Mouse (Mus musculus): ENCODE results near the gene Tmod2.
A peak's percentile ranks its signal among the peaks of the same experiment; 100 is the strongest.
"Not testable (repeated sequence)": the region's sequence is repeated elsewhere in the genome, so short reads cannot be mapped to it uniquely, and the experiment has no call there.

Tmod2 gene

GRCm38 (mm10) chr9:75610571-75611493, at the start of gene Tmod2:
TSS of gene Tmod2 (minus strand) at chr9:75611325.
- DNase-seq: peak; percentile 2 to 38

DNA sequence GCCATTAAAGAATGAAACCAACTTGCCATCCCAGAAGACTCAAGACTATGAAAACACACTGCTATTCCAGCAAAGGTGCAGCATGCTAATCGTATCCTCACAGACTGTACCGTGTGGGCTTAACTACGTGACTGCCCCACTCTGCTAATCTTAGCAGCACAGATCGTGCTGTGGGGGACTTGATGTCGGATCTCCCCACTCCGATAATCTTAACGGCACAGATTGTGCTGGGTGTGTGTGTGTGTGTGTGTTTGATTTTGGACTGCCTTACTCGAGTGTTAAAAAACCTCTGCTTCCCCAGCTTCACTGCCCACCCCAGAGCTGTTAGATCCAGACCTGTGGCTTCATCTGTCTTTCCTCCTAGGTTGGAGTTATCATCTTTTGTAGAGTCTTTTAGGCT, 49.8 kb upstream of the Tmod2 start:
- no peak for DNase-seq

- not testable (repeated sequence) for DNase-seq
These were observed 45.3 kb upstream of the Tmod2 start for GRCm38 (mm10) chr9:75656456-75656855.

DNA sequence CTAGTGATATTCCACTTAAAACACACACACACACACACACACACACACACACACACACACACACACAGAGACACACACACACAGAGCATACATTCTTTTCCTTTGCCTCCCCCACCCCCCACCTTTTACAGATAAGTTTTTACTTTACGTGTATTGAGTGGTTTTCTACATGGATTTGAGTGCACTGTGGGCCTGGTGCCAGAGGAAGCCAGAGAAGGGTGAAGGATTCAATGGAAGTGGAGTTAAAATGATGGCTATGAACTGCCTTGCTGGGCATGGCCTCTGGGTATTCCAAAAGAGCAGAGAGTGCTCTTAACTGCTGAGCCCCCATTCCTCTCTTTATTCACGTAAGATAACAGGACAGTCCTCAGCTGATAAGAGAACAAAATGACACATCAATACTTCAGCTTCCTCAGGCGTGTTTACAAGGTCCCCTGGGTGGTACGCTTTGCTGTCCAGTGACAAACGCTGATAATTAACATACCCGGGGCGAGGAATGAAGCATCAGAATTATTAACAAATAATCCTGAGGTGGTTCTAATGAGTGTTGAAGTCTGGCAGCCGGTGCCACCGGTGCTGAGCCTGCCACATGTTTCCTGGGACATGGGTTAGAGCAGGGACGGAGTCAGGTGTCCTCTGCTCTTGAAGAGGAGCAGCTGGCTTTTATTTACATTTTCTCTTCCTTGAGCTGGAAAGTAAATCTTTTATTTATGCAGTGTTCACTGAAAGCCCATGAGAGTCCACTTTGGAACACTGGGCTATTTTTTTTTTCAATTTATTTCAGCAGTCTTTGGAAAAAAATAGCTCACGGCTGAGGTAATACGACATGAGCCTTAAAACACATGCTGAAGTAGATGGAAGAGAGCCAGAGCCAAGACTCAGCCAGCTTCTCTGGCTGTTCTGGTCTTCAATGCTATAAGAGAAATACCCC, 43.1 kb upstream of the Tmod2 start:
- no peak for DNase-seq

GRCm38 (mm10) chr9:75645405-75645804, 34.3 kb upstream of the Tmod2 start:
- DNase-seq: no peak

GRCm38 (mm10) chr9:75634226-75634625, 23.1 kb upstream of the Tmod2 start:
- no peak for DNase-seq

- DNase-seq: no peak
These were observed 22.5 kb upstream of the Tmod2 start for GRCm38 (mm10) chr9:75633603-75634002.

- peak in 1 of 2 experiments; percentile 10 for DNase-seq
These were observed 21.8 kb upstream of the Tmod2 start for GRCm38 (mm10) chr9:75632902-75633301.

DNA sequence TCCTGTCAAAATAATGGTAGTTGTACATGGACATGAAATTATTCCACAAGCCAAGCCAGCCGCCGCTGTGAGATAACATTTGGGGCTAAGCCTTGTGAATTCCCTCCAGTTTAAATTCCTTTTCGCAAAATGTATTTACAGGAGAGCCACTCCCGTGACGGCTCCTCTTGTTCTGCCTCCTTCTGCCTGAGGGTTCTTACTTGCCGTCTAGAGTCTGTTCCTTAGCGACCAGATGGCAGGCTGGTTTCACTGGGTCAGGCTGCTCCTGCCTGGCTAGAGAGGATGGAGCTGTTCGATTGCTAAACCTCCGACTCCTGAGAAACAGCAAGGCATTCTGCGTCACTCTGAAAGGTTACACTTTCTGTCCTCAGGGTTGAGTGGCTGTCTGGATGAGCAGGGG, 21.0 kb upstream of the Tmod2 start:
- DNase-seq: no peak

DNA sequence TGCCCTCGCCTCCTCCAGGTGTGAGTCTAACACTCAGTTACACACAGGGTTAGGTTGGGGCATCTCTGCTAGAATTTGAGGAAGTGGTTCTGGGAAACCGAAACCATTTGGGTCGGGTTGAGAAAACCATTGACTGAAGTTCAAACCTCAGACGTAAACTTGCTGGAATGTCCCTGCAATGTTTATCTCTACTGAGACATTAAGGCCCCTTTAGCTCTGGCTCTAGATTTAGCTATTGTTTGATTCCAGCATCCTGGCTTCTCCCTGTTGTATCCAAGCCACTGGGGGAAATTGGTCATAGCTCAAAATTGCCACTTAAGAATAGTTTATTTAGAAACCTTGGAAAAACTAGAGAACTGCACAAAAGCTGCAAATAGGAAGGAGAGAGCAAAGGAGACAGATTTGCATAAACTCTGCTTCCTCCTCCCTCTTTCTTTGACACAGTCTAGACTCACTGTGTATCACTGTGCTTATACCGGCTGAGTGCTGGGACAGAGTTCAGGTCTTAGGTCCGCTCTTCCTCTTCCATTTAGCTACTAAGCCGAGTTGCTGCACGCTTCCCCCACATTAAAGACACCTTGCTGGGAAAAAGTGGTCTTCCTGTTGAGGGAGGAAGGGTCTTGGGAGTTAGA, 19.8 kb upstream of the Tmod2 start:
- DNase-seq: no peak

GRCm38 (mm10) chr9:75626308-75626604, 15.1 kb upstream of the Tmod2 start:
- DNase-seq: no peak

DNA sequence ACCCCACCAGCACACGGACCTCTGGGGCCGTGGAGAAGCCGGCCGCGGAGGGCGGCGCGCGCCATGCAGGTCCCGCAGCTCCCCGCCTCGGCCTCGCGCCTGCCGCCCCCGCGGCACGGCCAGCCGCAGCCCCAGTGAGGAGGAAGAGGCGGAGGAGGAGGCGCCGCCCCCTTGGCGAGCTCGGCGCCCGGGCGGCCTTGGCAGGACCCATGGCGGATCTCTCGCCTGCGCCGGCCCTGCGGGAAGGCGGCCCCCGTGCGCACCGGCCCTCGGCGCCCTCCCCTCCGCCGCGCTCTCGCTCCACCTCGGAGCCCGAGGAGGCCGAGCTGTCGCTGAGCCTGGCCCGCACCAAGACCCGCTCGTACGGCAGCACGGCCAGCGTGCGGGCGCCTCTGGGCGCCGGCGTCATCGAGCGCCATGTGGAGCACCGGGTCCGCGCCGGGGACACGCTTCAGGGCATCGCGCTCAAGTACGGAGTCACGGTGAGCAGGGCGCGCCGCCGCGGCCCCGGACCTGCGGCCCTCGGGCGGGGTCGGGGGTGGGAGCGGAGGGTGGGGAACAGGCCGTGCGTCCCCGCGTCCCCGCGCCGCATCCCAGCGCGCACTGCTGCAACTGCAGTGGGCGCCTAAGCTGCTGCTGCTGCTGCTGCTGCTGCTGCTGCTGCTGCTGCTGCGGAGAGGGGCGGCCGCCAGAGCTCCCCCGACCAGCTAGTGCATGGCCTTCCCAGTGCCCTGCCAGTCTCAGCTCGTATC, 14.6 kb upstream of the Tmod2 start, which contains the start of gene Lysmd2:
Lysmd2 (plus strand) TSS at position 186 of the 752 bp plus-strand sequence.
- DNase-seq: peak; percentile 35 to 67

DNA sequence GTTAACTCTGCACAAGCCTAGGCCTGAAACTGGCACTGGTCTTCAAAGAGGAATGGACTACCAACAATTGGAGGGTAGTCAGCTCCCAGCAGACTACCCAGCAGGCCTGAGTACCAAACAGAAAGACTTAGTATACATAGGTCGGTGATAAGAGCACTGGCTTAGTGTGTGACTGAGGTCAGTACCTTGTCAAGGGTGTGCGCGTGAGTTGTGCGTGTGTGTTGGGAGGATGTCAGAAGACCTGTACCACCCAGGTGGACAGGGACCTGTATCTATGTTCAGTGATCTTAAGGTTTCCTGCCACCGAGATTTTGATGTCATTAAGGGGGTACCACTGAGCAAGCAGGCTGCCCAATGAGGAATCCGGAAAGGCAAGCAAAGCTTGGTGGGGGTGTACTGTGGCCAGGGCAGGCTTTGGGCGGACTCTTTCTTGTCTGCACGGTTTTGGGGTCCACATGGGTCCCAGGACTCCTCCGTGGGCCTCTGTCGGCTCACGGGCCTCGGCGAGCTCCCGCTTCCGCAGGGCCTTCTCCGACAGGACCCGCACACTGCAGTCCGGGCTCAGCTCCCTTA, 13.9 kb upstream of the Tmod2 start:
- DNase-seq: no peak

GRCm38 (mm10) chr9:75621428-75621827, 10.3 kb upstream of the Tmod2 start:
- DNase-seq: no peak

- not testable (repeated sequence) for DNase-seq
These were observed 8.6 kb upstream of the Tmod2 start for GRCm38 (mm10) chr9:75619761-75620160.

DNA sequence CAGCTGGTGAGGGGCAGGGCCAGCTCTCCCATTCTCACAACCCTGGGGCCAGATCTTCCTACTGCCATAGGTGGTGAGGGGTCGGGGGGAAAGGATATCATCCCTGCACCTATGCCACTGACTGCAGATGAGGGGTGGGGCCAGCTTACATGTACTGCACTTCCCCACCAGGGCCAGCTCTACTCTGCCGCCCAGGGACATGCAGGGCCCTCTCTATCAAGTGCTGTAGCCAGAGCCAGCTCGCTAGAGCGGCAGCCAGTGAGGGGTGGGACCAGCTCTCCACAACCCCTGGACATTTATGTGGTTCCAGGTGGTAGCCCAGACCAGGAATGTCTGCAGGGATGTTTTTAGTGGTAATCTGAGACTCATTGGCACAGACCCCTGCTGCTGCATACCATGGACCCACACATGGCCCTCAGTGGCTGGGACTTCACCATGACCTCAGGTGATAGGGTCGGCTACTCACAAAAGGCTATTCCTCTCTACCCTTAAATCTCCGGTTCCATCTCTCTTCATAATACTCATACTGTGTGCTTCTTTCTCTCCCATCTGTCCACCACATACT, 7.8 kb upstream of the Tmod2 start:
- no peak for DNase-seq

GRCm38 (mm10) chr9:75616560-75616959, 5.4 kb upstream of the Tmod2 start:
- DNase-seq: no peak

DNA sequence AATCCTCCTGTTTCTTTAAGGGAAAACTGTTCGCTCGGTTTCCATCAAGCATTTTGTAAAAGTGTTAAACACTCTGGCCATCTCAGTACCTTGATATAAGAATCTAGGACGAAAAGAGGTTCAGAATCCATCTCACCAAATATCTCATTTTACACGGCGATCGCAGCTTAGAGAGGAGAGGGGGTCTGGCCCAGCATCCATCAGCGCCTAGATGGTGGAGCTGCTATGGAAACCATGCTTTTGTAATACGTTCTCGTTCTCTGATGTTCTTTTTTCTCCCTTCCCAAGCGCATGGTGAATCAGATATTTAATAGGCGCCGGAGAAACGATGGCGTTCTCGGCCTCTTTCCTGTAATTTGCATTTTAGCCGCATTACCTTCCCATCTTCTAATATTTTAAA, 1.2 kb downstream of the Tmod2 start:
- no peak for DNase-seq

- DNase-seq: no peak
These were observed 1.6 kb downstream of the Tmod2 start for GRCm38 (mm10) chr9:75609505-75609904.

- DNase-seq: no peak
These were observed 3.6 kb downstream of the Tmod2 start for GRCm38 (mm10) chr9:75607496-75607895.

GRCm38 (mm10) chr9:75601510-75601909, 9.6 kb downstream of the Tmod2 start:
- DNase-seq: no peak
